Mouse (Mus musculus): Measurements from ENCODE around the gene Alkbh6. TPM values are rescaled to one million over a fixed set of nuclear protein-coding genes. Genes with fewer than 3 reads are reported as not detected.

The Alkbh6 gene
- polyA plus RNA-seq, 1 experiment from 2014 or later: 107 TPM

GRCm38 (mm10) chr7:30306083-30306779 lies 2.3 kb upstream of the Alkbh6 start:
- no peak overlapping the region for H3K4me2 ChIP-seq (ENCODE audit: low read length)
- 0 out of 2 replicates have a peak overlapping the region, but pooled peaks have one; percentile 32 for H3K27ac ChIP-seq (replicated peaks; ENCODE audit: low read depth, low read length)
- no peak for ATAC-seq (ENCODE audit: low FRiP score, low TSS enrichment)
- no peaks in the 10 kb centered on the region for H3K9me3 ChIP-seq (ENCODE audit: control insufficient read depth, low read length)
- H3K4me3 ChIP-seq (replicated peaks; ENCODE audit: low read depth, low read length): no peak overlapping the region
- peaks cover 56% of the 10 kb centered on the region for H3K36me3 ChIP-seq (ENCODE audit: control insufficient read depth, insufficient read depth, low read length)
- H3K9ac ChIP-seq (replicated peaks; ENCODE audit: low read length): no peak overlapping the region
- WGBS: 91% methylated on average over 16 of the region's 16 CpGs
- H3K27me3 ChIP-seq (ENCODE audit: control insufficient read depth, insufficient read depth, low read length): no peaks in the 10 kb centered on the region
- H3K4me1 ChIP-seq (ENCODE audit: control insufficient read depth, insufficient read depth, low read length): peaks cover 12% of the 10 kb centered on the region
- peak; percentile 42 for DNase-seq

DNA sequence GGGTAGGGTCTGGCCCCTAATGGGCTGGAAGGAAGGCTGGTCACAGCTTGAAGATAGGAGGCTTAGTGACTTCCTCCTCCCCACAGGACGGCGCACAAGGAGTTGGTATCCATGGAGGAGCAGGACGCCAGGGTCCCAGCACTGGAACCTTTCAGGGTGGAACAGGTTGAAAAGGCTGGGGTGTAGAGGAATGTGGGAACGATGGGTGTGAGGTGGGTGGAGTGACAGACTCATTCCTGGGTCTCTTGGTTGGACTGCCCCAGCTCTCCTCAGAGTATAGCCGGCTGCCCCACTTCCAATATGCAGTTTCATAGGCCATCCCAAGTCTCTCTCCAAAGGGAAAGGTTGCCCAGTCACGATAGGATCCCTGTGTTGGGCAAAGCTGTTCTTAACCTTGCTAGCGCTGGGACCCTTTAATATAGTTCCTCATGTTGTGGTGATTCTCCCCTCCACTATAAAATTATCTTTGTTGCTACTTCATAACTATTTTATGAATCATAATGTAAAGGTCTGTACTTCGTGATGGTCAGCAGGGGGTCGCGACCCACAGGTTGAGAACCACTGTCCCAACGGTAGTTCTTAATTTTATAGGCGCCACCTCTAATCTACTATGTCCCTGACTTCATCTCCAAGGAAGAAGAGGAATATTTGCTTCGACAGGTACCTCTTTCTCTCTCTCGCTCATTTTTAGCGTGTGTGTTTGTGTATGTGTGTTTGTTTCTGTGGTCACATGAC lies 1.0 kb downstream of the Alkbh6 start:
- peaks cover 46% of the 10 kb centered on the region for H3K36me3 ChIP-seq (ENCODE audit: control insufficient read depth, insufficient read depth, low read length)

GRCm38 (mm10) chr7:30310136-30310535 lies 1.6 kb downstream of the Alkbh6 start:
- Histone ChIP-seq H3K4me2 (ENCODE audit: low read length) (peak overlapping the region; percentile 86; the same call in 1 of the 2 replicates), H3K27ac (replicated peaks; ENCODE audit: low read depth, low read length) (no peak overlapping the region), H3K27me3 (ENCODE audit: control insufficient read depth, insufficient read depth, low read length) (no peaks in the 10 kb centered on the region), H3K9ac (replicated peaks; ENCODE audit: low read length) (no peak overlapping the region), H3K4me3 (replicated peaks; ENCODE audit: low read depth, low read length) (no peak overlapping the region), H3K4me1 (ENCODE audit: control insufficient read depth, insufficient read depth, low read length) (peaks cover 12% of the 10 kb centered on the region), H3K9me3 (ENCODE audit: control insufficient read depth, low read length) (no peaks in the 10 kb centered on the region), H3K36me3 (ENCODE audit: control insufficient read depth, insufficient read depth, low read length) (peaks cover 43% of the 10 kb centered on the region)
- ATAC-seq (ENCODE audit: low FRiP score, low TSS enrichment): no peak
- 92% methylated on average over 12 of the region's 12 CpGs for WGBS
- DNase-seq: no peak

More for the DNA sequence above, 1.0 kb downstream of the Alkbh6 start:
- no peaks in the 10 kb centered on the region for H3K9me3 ChIP-seq (ENCODE audit: control insufficient read depth, low read length)
- H3K27me3 ChIP-seq (ENCODE audit: control insufficient read depth, insufficient read depth, low read length): no peaks in the 10 kb centered on the region
- H3K4me3 ChIP-seq (replicated peaks; ENCODE audit: low read depth, low read length): peak overlapping the region; percentile 70
- peaks cover 12% of the 10 kb centered on the region for H3K4me1 ChIP-seq (ENCODE audit: control insufficient read depth, insufficient read depth, low read length)
- H3K4me2 ChIP-seq (ENCODE audit: low read length): peak overlapping the region; percentile 86
- no peak overlapping the region for H3K27ac ChIP-seq (replicated peaks; ENCODE audit: low read depth, low read length)
- H3K9ac ChIP-seq (replicated peaks; ENCODE audit: low read length): peak overlapping the region; percentile 71
- DNase-seq (no peak), ATAC-seq (ENCODE audit: low FRiP score, low TSS enrichment) (no peak)
- 68% methylated on average over 15 of the region's 15 CpGs for WGBS

DNA sequence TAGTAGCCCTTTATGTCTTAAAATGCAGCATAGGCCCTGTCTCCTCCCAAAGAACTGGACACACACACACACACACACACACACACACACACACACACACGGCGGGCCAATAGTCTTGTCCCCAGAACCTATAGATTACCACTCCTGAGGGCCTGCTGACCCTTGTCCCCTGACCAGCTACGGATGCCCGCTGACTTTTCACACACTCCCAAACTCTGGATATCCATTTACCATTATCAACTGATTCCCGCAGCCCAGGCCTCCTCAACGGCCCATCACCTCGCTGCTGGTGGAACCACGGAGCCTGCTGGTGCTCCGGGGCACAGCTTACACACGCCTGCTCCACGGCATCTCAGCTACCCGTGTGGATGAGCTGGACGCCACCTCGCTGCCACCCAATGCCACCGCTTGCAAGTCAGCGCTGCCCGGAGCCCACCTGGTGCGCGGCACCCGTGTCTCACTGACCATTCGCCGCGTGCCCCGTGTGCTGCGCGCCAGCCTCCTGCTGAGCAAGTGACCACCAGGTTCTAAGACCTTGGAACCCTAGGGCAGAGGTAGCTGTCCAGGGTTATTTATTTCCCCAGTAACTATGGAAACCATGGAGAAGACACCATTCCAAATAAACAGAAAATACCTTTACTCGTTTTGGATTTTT lies 5.3 kb downstream of the Alkbh6 start:
- Histone ChIP-seq H3K9me3 (ENCODE audit: control insufficient read depth, low read length) (no peaks in the 10 kb centered on the region), H3K9ac (replicated peaks; ENCODE audit: low read length) (no peak overlapping the region), H3K36me3 (ENCODE audit: control insufficient read depth, insufficient read depth, low read length) (peaks cover 21% of the 10 kb centered on the region), H3K27ac (replicated peaks; ENCODE audit: low read depth, low read length) (no peak overlapping the region), H3K4me3 (replicated peaks; ENCODE audit: low read depth, low read length) (no peak overlapping the region), H3K4me2 (ENCODE audit: low read length) (no peak overlapping the region), H3K4me1 (ENCODE audit: control insufficient read depth, insufficient read depth, low read length) (peaks cover 7% of the 10 kb centered on the region), H3K27me3 (ENCODE audit: control insufficient read depth, insufficient read depth, low read length) (no peaks in the 10 kb centered on the region)
- DNase-seq: no peak
- WGBS: 52% methylated on average over 27 of the region's 27 CpGs
- no peak for ATAC-seq (ENCODE audit: low FRiP score, low TSS enrichment)

DNA sequence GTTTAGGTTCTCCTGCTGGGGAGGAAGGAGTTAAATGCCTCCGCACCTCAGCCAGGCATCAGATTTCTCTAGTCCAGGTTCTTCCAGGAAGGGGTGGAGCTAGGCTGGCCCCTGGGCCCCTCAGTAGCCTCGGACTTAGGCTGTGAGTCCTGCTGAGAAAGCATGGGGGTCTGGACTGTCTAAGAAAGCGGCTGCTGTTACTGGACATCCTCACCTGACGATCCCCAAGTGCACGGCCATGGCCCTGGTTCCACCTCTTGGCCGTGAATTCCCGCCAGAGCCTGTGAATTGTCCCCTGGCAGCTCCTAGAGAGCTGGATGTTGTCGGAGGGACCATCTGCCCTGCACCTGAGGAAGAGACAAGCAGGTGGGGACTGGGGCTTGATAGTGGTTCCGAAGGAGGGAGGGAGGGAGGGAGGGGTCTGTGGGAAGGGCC lies 6.2 kb downstream of the Alkbh6 start, which contains the start of gene Syne4:
Gene Syne4, plus strand, starts transcription at position 87 of the 435 bp plus-strand sequence.
- no peak for ATAC-seq (ENCODE audit: low FRiP score, low TSS enrichment)
- no peak for DNase-seq
- no peak within 1 kb of the TSS for H3K27ac ChIP-seq (replicated peaks; ENCODE audit: low read depth, low read length)
- no peak within 1 kb of the TSS for H3K4me2 ChIP-seq (ENCODE audit: low read length)
- WGBS: 5% methylated on average over 9 of the region's 9 CpGs
- no peaks in the 10 kb centered on the region for H3K27me3 ChIP-seq (ENCODE audit: control insufficient read depth, insufficient read depth, low read length)
- no peak within 1 kb of the TSS for H3K4me3 ChIP-seq (replicated peaks; ENCODE audit: low read depth, low read length)
- H3K4me1 ChIP-seq (ENCODE audit: control insufficient read depth, insufficient read depth, low read length): peaks cover under 1% of the 10 kb centered on the region; the same call in 1 of the 2 replicates
- H3K36me3 ChIP-seq (ENCODE audit: control insufficient read depth, insufficient read depth, low read length): peaks cover 21% of the 10 kb centered on the region
- no peaks in the 10 kb centered on the region for H3K9me3 ChIP-seq (ENCODE audit: control insufficient read depth, low read length)
- H3K9ac ChIP-seq (replicated peaks; ENCODE audit: low read length): no peak within 1 kb of the TSS

DNA sequence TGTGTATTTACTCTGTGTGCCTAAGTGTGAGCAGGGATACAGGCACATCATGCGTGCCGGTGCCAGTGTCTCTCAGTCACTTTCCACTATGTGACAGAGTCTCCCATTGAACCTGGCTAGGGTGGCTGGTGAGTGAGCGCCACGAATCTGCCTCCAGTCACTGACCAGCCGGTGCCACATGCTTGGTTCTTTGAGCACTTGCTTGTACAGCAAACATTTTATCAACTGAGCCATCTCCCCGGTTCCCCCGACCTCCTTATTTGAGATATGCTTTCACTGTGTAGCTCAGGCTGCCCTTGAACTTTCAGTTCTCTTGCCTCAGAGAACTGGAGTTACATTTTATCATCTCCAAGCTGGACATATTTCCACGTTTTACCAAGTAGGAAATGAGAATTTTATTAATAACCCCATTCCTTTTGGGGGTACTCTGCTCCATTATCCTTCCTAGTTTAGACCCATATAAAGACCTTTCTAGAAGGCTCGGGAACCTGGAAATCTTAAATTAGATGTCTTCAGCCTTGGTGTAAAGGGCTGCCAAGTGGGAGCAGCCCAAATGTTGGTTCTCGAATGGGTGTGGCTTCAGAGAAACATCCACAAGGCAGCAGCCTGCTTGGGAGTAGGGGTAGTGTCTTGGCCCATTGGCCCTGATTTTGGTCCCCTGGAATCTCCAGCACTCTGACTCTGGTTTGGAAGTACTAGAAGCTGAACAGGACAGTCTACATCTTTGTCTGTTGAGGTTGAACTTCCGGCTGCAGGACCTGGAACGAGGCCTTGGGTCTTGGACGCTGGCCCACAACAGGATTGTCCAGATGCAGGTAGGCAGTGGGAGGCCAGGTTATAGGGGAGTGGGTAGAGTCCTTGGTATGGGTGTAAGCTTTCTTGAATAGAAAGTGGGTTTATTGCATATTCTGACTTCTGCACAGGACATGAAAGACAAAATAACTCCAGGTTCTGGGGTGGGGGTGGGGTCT lies 7.3 kb downstream of the Alkbh6 start:
- WGBS: 82% methylated on average over 13 of the region's 13 CpGs
- Histone ChIP-seq H3K4me3 (replicated peaks; ENCODE audit: low read depth, low read length) (no peak overlapping the region), H3K27me3 (ENCODE audit: control insufficient read depth, insufficient read depth, low read length) (no peaks in the 10 kb centered on the region), H3K9ac (replicated peaks; ENCODE audit: low read length) (no peak overlapping the region), H3K27ac (replicated peaks; ENCODE audit: low read depth, low read length) (no peak overlapping the region), H3K36me3 (ENCODE audit: control insufficient read depth, insufficient read depth, low read length) (peaks cover 21% of the 10 kb centered on the region), H3K4me2 (ENCODE audit: low read length) (no peak overlapping the region), H3K4me1 (ENCODE audit: control insufficient read depth, insufficient read depth, low read length) (no peaks in the 10 kb centered on the region; the same call in 1 of the 2 replicates), H3K9me3 (ENCODE audit: control insufficient read depth, low read length) (no peaks in the 10 kb centered on the region)
- DNase-seq: no peak
- ATAC-seq (ENCODE audit: low FRiP score, low TSS enrichment): no peak

GRCm38 (mm10) chr7:30318142-30318541 lies 9.6 kb downstream of the Alkbh6 start:
- DNase-seq (no peak), ATAC-seq (ENCODE audit: low FRiP score, low TSS enrichment) (no peak)
- Histone ChIP-seq H3K36me3 (ENCODE audit: control insufficient read depth, insufficient read depth, low read length) (peaks cover 3% of the 10 kb centered on the region; the same call in 1 of the 2 replicates), H3K4me3 (replicated peaks; ENCODE audit: low read depth, low read length) (no peak overlapping the region), H3K4me2 (ENCODE audit: low read length) (no peak overlapping the region), H3K27ac (replicated peaks; ENCODE audit: low read depth, low read length) (no peak overlapping the region), H3K4me1 (ENCODE audit: control insufficient read depth, insufficient read depth, low read length) (peaks cover 12% of the 10 kb centered on the region; the same call in 1 of the 2 replicates), H3K9ac (replicated peaks; ENCODE audit: low read length) (no peak overlapping the region), H3K27me3 (ENCODE audit: control insufficient read depth, insufficient read depth, low read length) (no peaks in the 10 kb centered on the region), H3K9me3 (ENCODE audit: control insufficient read depth, low read length) (no peaks in the 10 kb centered on the region)
- WGBS: 86% methylated on average over 3 of the region's 3 CpGs

- Histone ChIP-seq H3K27me3 (ENCODE audit: control insufficient read depth, insufficient read depth, low read length) (no peaks in the 10 kb centered on the region), H3K9ac (replicated peaks; ENCODE audit: low read length) (no peak overlapping the region), H3K4me3 (replicated peaks; ENCODE audit: low read depth, low read length) (peak overlapping the region; percentile 84), H3K36me3 (ENCODE audit: control insufficient read depth, insufficient read depth, low read length) (no peaks in the 10 kb centered on the region; the same call in 1 of the 2 replicates), H3K9me3 (ENCODE audit: control insufficient read depth, low read length) (peaks cover 4% of the 10 kb centered on the region; the same call in 1 of the 2 replicates), H3K27ac (replicated peaks; ENCODE audit: low read depth, low read length) (no peak overlapping the region), H3K4me2 (ENCODE audit: low read length) (peak overlapping the region; percentile 75), H3K4me1 (ENCODE audit: control insufficient read depth, insufficient read depth, low read length) (peaks cover 12% of the 10 kb centered on the region; the same call in 1 of the 2 replicates)
- ATAC-seq (ENCODE audit: low FRiP score, low TSS enrichment): no peak
- no peak for DNase-seq
- WGBS: 77% methylated on average over 2 of the region's 2 CpGs
These were observed 12.4 kb downstream of the Alkbh6 start for GRCm38 (mm10) chr7:30320946-30321345.
